Mouse (Mus musculus) olfactory bulb, adult 2 months (tissue): ENCODE results near the gene Ror2.

ENCODE experiments used
- CTCF ChIP-seq: fragments of 200-500 bp; IDR thresholded peaks from 2 replicates; pipeline ENCODE4 v1.5.1; 2012; ENCODE audit warnings: low read depth, mild to moderate bottlenecking, low read length, moderate library complexity; ENCODE audit not compliant: insufficient read depth
- POLR2A ChIP-seq: fragments of 200-500 bp; IDR thresholded peaks from 2 replicates; pipeline ENCODE4 v1.6.1; 2012; ENCODE audit warnings: mild to moderate bottlenecking, low read depth, low read length, moderate library complexity; ENCODE audit not compliant: insufficient read depth

GRCm38 (mm10) chr13:53225925-53226324 lies 60.0 kb downstream of the Ror2 start:
- TF ChIP-seq CTCF (no peak), POLR2A (no peak)
